Mouse (Mus musculus) heart, adult 2 months (tissue): Measurements from ENCODE around the gene Top2a. TPM values are rescaled to one million over a fixed set of nuclear protein-coding genes. Genes with fewer than 3 reads are reported as not detected.

ENCODE experiments used
- DNase-seq, 2 experiments: peaks; one replicate each; pipeline ENCODE4 v3.0.0; 2021
- H3K27ac ChIP-seq: fragments of 200-600 bp; 2 replicates; pipeline ENCODE4 v1.8.1; 2022
- H3K27me3 ChIP-seq: fragments of 200-500 bp; 2 replicates; pipeline ENCODE4 v1.6.1; 2012; ENCODE audit warnings: mild to moderate bottlenecking, low read length, inconsistent platforms, mixed read lengths; ENCODE audit not compliant: control insufficient read depth, insufficient read depth
- H3K36me3 ChIP-seq: fragments of 200-500 bp; 2 replicates; pipeline ENCODE4 v1.6.1; 2012; ENCODE audit warnings: low read length, inconsistent platforms; ENCODE audit not compliant: control insufficient read depth, insufficient read depth
- H3K4me1 ChIP-seq: fragments of 200-500 bp; 2 replicates; pipeline ENCODE4 v1.6.1; 2011; ENCODE audit warnings: low read length; ENCODE audit not compliant: control insufficient read depth, insufficient read depth
- H3K4me3 ChIP-seq: fragments of 200-600 bp; 2 replicates; pipeline ENCODE4 v1.8.1; 2022
- H3K79me2 ChIP-seq: fragments of 200-500 bp; replicated peaks from 2 replicates; pipeline ENCODE4 v1.6.1; 2012; ENCODE audit warnings: mild to moderate bottlenecking, inconsistent platforms, low read length, moderate library complexity, mixed read lengths; ENCODE audit not compliant: control insufficient read depth, insufficient read depth
- H3K9ac ChIP-seq: fragments of 200-500 bp; 2 replicates; pipeline ENCODE4 v1.6.1; 2012; ENCODE audit warnings: low read depth, mild to moderate bottlenecking, control low read depth, inconsistent platforms, low read length, mixed read lengths
- CTCF ChIP-seq: fragments of 200-600 bp; IDR thresholded peaks from 2 replicates; pipeline ENCODE4 v1.8.1; 2022; ENCODE audit warnings: antibody characterized with exemption, mild to moderate bottlenecking, moderate library complexity
- EP300 ChIP-seq: fragments of 200-500 bp; IDR thresholded peaks from 2 replicates; pipeline ENCODE4 v1.6.1; 2011; ENCODE audit warnings: low read depth, low read length, control low read depth; ENCODE audit not compliant: insufficient read depth
- POLR2A ChIP-seq: fragments of 200-500 bp; IDR thresholded peaks from 2 replicates; pipeline ENCODE4 v1.6.1; 2011; ENCODE audit warnings: mild to moderate bottlenecking, low read depth, low read length, control low read depth; ENCODE audit not compliant: insufficient read depth
- WGBS: fragments of 180-500 bp; shearing (Covaris S2); methylation state at CpG from one replicate; pipeline ENCODE4 v1.1.7; 2018; 5-methylcytosine and 5-hydroxymethylcytosine counted together
- intact Hi-C: fragments of 180-260 bp; cut with DNase I; formaldehyde crosslinking; loops from one replicate; pipeline ENCODE4 v1.15.1; 2025
- polyA plus RNA-seq: library from polyadenylated mRNA; depleted of rRNA; stranded (reverse); fragments of >200 nt; gene quantifications from 2 replicates; pipeline ENCODE4 v1.2.3, GENCODE M21; 2012; rRNA removed
- total RNA-seq, 2 experiments: library from RNA; stranded (reverse); gene quantifications; 2 replicates each; pipeline ENCODE4 v1.2.3; 2021

Top2a gene
- total and polyA plus RNA-seq, 3 experiments: 0.27 to 2.3 (median 1.4) TPM

DNA sequence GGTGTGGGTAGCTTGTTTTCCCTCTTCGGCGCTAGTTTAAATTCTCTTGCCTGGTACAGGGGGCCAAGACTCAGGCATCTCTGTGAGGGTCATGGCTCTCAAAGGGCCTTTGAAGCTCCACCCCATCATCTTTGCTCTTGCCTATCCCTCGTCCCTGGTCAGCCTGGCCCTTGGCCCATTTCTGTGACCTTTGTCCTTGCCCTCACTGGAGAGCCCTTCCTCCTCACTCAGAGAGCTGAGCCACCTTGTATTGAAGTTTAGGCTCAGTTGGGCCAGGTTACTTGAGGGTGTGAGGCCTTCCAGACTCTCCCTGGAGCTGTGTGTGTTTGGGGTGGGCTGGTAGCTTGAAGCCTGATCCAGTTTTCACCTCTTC, 78.4 kb downstream of the Top2a start:
- 43% methylated on average over 3 of the region's 3 CpGs for WGBS
- H3K4me3 ChIP-seq: no peak overlapping the region
- H3K27ac ChIP-seq: no peak overlapping the region; the same call in 1 of the 2 replicates
- H3K79me2 ChIP-seq: peaks cover 2% of the 10 kb centered on the region; the same call in 1 of the 2 replicates
- H3K36me3 ChIP-seq: no peaks in the 10 kb centered on the region
- H3K4me1 ChIP-seq: peaks cover 40% of the 10 kb centered on the region
- H3K27me3 ChIP-seq: no peaks in the 10 kb centered on the region
- H3K9ac ChIP-seq: no peak overlapping the region
- DNase-seq: peak; percentile 26 to 40
- intact Hi-C loops: no loop called here
- no peak for TF ChIP-seq CTCF
- no peak for TF ChIP-seq EP300
- TF ChIP-seq POLR2A: no peak

DNA sequence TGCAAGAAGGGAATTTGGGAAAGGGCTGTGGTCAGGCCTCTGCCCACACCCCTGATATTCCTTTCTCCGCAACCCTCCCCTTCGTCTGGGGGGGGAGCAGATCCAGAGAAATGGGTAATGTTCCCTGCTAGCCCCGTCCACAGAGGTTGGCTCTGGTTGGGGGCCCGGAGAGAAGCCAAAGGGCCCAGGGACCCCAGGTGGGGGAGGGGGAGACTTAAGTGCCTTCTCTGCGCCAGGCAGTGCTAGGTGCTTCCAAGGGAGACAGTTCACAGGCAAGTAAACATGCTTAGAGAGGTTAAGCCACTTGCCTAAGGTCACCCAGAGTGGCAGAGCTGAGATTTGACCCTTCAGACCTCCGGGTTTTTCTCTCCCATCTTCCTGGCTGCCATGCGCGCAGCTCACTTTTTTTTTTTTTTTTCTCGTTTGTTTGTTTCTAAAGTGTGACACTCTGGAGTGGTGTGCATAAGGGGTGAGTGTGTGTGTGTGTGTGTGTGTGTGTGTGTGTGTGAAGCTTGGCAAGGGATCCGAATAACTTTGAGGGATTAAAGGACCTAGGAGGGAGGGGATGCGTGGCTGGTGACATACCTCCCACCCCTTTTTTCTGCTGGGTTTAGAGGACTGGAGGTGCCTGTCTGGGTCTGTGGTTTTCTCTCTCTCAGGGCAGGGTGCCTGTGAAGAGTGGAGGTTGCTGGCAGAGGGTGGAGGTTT, 78.9 kb downstream of the Top2a start:
- H3K36me3 ChIP-seq: no peaks in the 10 kb centered on the region
- peaks cover 44% of the 10 kb centered on the region for H3K4me1 ChIP-seq
- 63% methylated on average over 11 of the region's 11 CpGs for WGBS
- no peak overlapping the region for H3K4me3 ChIP-seq
- peaks cover 3% of the 10 kb centered on the region; the same call in 1 of the 2 replicates for H3K79me2 ChIP-seq
- peak overlapping the region; percentile 71; the same call in 1 of the 2 replicates for H3K27ac ChIP-seq
- TF ChIP-seq POLR2A (no peak), EP300 (no peak), CTCF (no peak)
- intact Hi-C loops: no loop called here
- no peak overlapping the region for H3K9ac ChIP-seq
- no peaks in the 10 kb centered on the region for H3K27me3 ChIP-seq
- DNase-seq: peak; percentile 7 to 22

DNA sequence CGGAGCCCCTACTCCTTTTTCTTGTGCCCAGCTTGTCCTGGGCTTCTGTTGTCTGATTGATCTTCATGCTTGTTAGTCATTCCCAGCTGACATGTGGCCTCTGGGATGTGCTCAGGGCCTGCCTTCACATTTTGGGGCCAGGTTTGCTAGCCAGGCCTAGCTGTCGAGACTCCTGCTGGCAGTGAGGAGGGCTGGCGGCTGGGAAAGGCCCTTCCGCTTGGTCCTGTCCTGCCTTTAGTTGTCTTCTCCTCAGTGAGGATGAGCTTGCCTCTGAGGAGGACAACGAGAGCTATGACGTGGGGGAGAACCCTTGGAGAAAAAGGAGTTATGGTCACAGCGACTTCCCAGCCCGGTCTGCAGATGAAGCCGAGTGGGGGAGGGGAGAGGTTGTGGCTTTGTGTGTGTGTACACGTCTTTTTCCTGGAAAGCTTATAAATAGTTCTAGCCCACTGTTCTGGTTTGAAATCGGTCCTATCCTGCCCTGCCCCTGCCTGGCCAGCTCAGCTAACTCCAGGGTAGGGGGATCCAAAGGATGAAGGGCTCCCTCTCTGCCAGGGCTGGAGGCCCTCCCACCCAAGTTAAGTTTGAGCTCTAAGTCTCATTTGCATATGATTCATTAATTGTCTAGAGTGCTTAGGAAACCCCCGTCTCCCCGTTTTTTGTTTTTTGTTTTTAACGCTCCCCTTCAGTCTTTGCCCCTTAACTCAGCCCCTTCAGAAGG, 80.1 kb downstream of the Top2a start:
- WGBS: 29% methylated on average over 14 of the region's 14 CpGs
- peaks cover 45% of the 10 kb centered on the region for H3K4me1 ChIP-seq
- peak overlapping the region; percentile 71 for H3K27ac ChIP-seq
- H3K27me3 ChIP-seq: no peaks in the 10 kb centered on the region
- H3K36me3 ChIP-seq: no peaks in the 10 kb centered on the region
- H3K4me3 ChIP-seq: no peak overlapping the region
- DNase-seq: peak; percentile 50 to 61
- H3K79me2 ChIP-seq: peaks cover 3% of the 10 kb centered on the region; the same call in 1 of the 2 replicates
- no peak overlapping the region; the same call in 1 of the 2 replicates for H3K9ac ChIP-seq
- TF ChIP-seq CTCF: no peak
- TF ChIP-seq EP300: no peak
- no peak for TF ChIP-seq POLR2A
- intact Hi-C loops: loop anchor here (1.0 kb wide), 1 partner anchor 19 kb away; no protein-coding TSS in a partner anchor

Other genes starting within 250 kb of the Top2a start
- 100 to 1,000 TPM in 1 of 2 experiments, 10 to 100 TPM in 1; 35.5 to 111 TPM for gene Nr1d1, start 248.9 kb downstream of the Top2a start, total RNA-seq
- gene Nr1d1, start 248.9 kb downstream of the Top2a start, polyA plus RNA-seq: 190 and 208 TPM in 2 replicates
- gene Msl1, start 228.7 kb downstream of the Top2a start, total RNA-seq: 10 to 100 TPM; 68.9 to 75.3 TPM
- gene Msl1, start 228.7 kb downstream of the Top2a start, polyA plus RNA-seq: 21.9 and 44.4 TPM in 2 replicates
- gene Casc3, start 219.3 kb downstream of the Top2a start, total RNA-seq: 10 to 100 TPM; 18.7 to 20.7 TPM
- gene Casc3, start 219.3 kb downstream of the Top2a start, polyA plus RNA-seq: 17.5 and 25.2 TPM in 2 replicates
- under 1 TPM; 0.50 to 0.77 TPM for gene Rapgefl1, start 187.4 kb downstream of the Top2a start, total RNA-seq
- 2.8 and 3.0 TPM in 2 replicates for gene Rapgefl1, start 187.4 kb downstream of the Top2a start, polyA plus RNA-seq
- gene Wipf2, start 160.6 kb downstream of the Top2a start, total RNA-seq: 1 to 10 TPM; 9.1 to 9.6 TPM
- gene Wipf2, start 160.6 kb downstream of the Top2a start, polyA plus RNA-seq: 4.0 and 5.1 TPM in 2 replicates
- gene Cdc6, start 116.4 kb downstream of the Top2a start, total RNA-seq: under 1 TPM; 0.13 to 0.32 TPM
- 0.14 and 0.26 TPM in 2 replicates for gene Cdc6, start 116.4 kb downstream of the Top2a start, polyA plus RNA-seq
- 10 to 100 TPM; 10.1 to 12.8 TPM for gene Rara, start 96.4 kb downstream of the Top2a start, total RNA-seq
- gene Rara, start 96.4 kb downstream of the Top2a start, polyA plus RNA-seq: 7.1 and 10.9 TPM in 2 replicates
- gene Gjd3, start 41.2 kb downstream of the Top2a start, total RNA-seq: under 1 TPM; 0.27 to 0.31 TPM
- 0.94 and 1.6 TPM in 2 replicates for gene Gjd3, start 41.2 kb downstream of the Top2a start, polyA plus RNA-seq
- gene Igfbp4, start 17.1 kb upstream of the Top2a start, total RNA-seq: 10 to 100 TPM; 81.8 to 84.2 TPM
- 163 and 216 TPM in 2 replicates for gene Igfbp4, start 17.1 kb upstream of the Top2a start, polyA plus RNA-seq
- under 1 TPM; 0.16 to 0.23 TPM for gene Tns4, start 65.1 kb upstream of the Top2a start, total RNA-seq
- gene Tns4, start 65.1 kb upstream of the Top2a start, polyA plus RNA-seq: 0.49 and 1.1 TPM in 2 replicates
- under 1 TPM; 0.29 to 0.59 TPM for gene Ccr7, start 130.9 kb upstream of the Top2a start, total RNA-seq
- 2.6 and 2.7 TPM in 2 replicates for gene Ccr7, start 130.9 kb upstream of the Top2a start, polyA plus RNA-seq
- 10 to 100 TPM; 41.8 to 44.6 TPM for gene Smarce1, start 206.8 kb upstream of the Top2a start, total RNA-seq
- 22.2 and 29.3 TPM in 2 replicates for gene Smarce1, start 206.8 kb upstream of the Top2a start, polyA plus RNA-seq
- 10 to 100 TPM; 26.9 to 31.0 TPM for gene Krt222, start 219.9 kb upstream of the Top2a start, total RNA-seq
- gene Krt222, start 219.9 kb upstream of the Top2a start, polyA plus RNA-seq: 6.8 and 12.7 TPM in 2 replicates